Mouse (Mus musculus) embryonic fibroblast, embryonic 13.5 days (primary cell): Measurements from ENCODE around the gene Paqr9.

Experiments used
- CTCF ChIP-seq: IDR thresholded peaks from 2 replicates; pipeline ENCODE4 v1.5.1; 2011; ENCODE audit warnings: mild to moderate bottlenecking, control low read depth, low read length, moderate library complexity, borderline replicate concordance; ENCODE audit not compliant: insufficient read depth
- POLR2A ChIP-seq: IDR thresholded peaks from 2 replicates; pipeline ENCODE4 v1.6.1; 2011; ENCODE audit warnings: low read depth, mild to moderate bottlenecking, control low read depth, low read length, moderate library complexity

GRCm38 (mm10) chr9:95559936-95560735 lies 679 bp downstream of the Paqr9 start:
- TF ChIP-seq CTCF = no peak
- TF ChIP-seq POLR2A = no peak
